Mouse (Mus musculus) ES-E14 (cell line): Measurements from ENCODE around the gene Cep44. TPM values are rescaled to one million over a fixed set of nuclear protein-coding genes. Genes with fewer than 3 reads are reported as not detected.

Experiments
- DNase-seq: peaks from one replicate; pipeline ENCODE4 v3.0.0-alpha.2; 2013; ENCODE audit warnings: low read depth, low spot score
- H3K27ac ChIP-seq: 2 replicates; pipeline ENCODE4 v1.5.1; 2012; ENCODE audit warnings: low read depth, mild to moderate bottlenecking, low read length, moderate library complexity, mixed read lengths; ENCODE audit not compliant: poor library complexity, insufficient read depth, severe bottlenecking
- H3K36me3 ChIP-seq: 2 replicates; pipeline ENCODE4 v1.6.1; 2012; ENCODE audit warnings: mild to moderate bottlenecking, low read length, moderate library complexity, mixed read lengths; ENCODE audit not compliant: control insufficient read depth, poor library complexity, insufficient read depth, severe bottlenecking
- H3K4me1 ChIP-seq, 2 experiments: fragments of 150-350 bp in 1 of 2; sonication (generic) in 1 of 2; 2 replicates each; pipeline ENCODE4 v1.6.1; 2012; ENCODE audit warnings: low read length in 2 of 2, mild to moderate bottlenecking in 1 of 2, mixed read lengths in 1 of 2; ENCODE audit not compliant: control insufficient read depth in 2 of 2, insufficient read depth in 2 of 2, poor library complexity in 1 of 2
- H3K4me3 ChIP-seq, 2 experiments: fragments of 150-350 bp in 1 of 2; sonication (generic) in 1 of 2; 2 replicates each; pipeline ENCODE4 v1.5.1; 2012; ENCODE audit warnings: low read length in 2 of 2, low read depth in 1 of 2, mild to moderate bottlenecking in 1 of 2, mixed read lengths in 1 of 2; ENCODE audit not compliant: insufficient read depth in 1 of 2, poor library complexity in 1 of 2, severe bottlenecking in 1 of 2
- H3K9ac ChIP-seq: 2 replicates; pipeline ENCODE4 v1.6.1; 2012; ENCODE audit warnings: low read depth, mild to moderate bottlenecking, low read length, mixed read lengths; ENCODE audit not compliant: poor library complexity, insufficient read depth, severe bottlenecking
- H3K9me3 ChIP-seq: fragments of 150-350 bp; sonication (generic); 2 replicates; pipeline ENCODE4 v1.6.1; 2012; ENCODE audit warnings: low read depth, mild to moderate bottlenecking, low read length; ENCODE audit not compliant: control insufficient read depth, insufficient read depth
- CHD2 ChIP-seq: IDR thresholded peaks from 2 replicates; pipeline ENCODE4 v1.6.1; 2014; ENCODE audit warnings: mild to moderate bottlenecking, low read depth, low read length, inconsistent platforms
- HCFC1 ChIP-seq: IDR thresholded peaks from 2 replicates; pipeline ENCODE4 v1.6.1; 2012; ENCODE audit warnings: low read length, inconsistent platforms, borderline replicate concordance; ENCODE audit not compliant: insufficient read depth
- MAFK ChIP-seq: IDR thresholded peaks from 2 replicates; pipeline ENCODE4 v1.6.1; 2014; ENCODE audit warnings: mild to moderate bottlenecking, low read depth, low read length, inconsistent platforms; ENCODE audit not compliant: insufficient read depth
- ZC3H11A ChIP-seq: IDR thresholded peaks from 2 replicates; pipeline ENCODE4 v1.6.1; 2012; ENCODE audit warnings: low read depth, mild to moderate bottlenecking, inconsistent platforms, low read length, borderline replicate concordance
- ZNF384 ChIP-seq: IDR thresholded peaks from 2 replicates; pipeline ENCODE4 v1.6.1; 2012; ENCODE audit warnings: low read depth, low read length, inconsistent platforms
- in situ Hi-C, 2 experiments: fragments of 600-800 bp; cut with MboI; formaldehyde crosslinking; loops; one replicate each; pipeline ENCODE4 v1.15.1; 2025; ENCODE audit warnings: low sequenced_read_pairs in 2 of 2, inconsistent platforms in 1 of 2; ENCODE audit not compliant: unreplicated experiment in 2 of 2
- total RNA-seq: library from RNA; depleted of rRNA; stranded (reverse); fragments of 300-350 nt; gene quantifications from 2 replicates; pipeline ENCODE4 v1.2.3, GENCODE M21; 2012; rRNA removed

Cep44 gene
- total RNA-seq, 1 experiment = 37.0 TPM

GRCm38 (mm10) chr8:56501911-56502310 lies 48.9 kb downstream of the Cep44 start:
- Histone ChIP-seq H3K27ac (no peak overlapping the region), H3K9me3 (no peaks in the 10 kb centered on the region), H3K9ac (no peak overlapping the region), H3K4me3 (no peak overlapping the region), H3K36me3 (no peaks in the 10 kb centered on the region), H3K4me1 (no peaks in the 10 kb centered on the region)
- in situ Hi-C loops = no loop called here
- no peak for DNase-seq
- TF ChIP-seq HCFC1 (no peak), MAFK (no peak), ZNF384 (no peak), ZC3H11A (no peak), CHD2 (no peak)

GRCm38 (mm10) chr8:56489496-56489895 lies 61.4 kb downstream of the Cep44 start:
- Histone ChIP-seq H3K9me3 (no peaks in the 10 kb centered on the region), H3K27ac (no peak overlapping the region), H3K9ac (no peak overlapping the region), H3K4me3 (no peak overlapping the region), H3K36me3 (no peaks in the 10 kb centered on the region), H3K4me1 (no peaks in the 10 kb centered on the region)
- TF ChIP-seq ZNF384 (no peak), HCFC1 (no peak), ZC3H11A (no peak), CHD2 (no peak), MAFK (no peak)
- in situ Hi-C loops = loop anchor here in 1 of 2 experiments (10.0 kb wide), 1 partner anchor 425 kb away; no protein-coding TSS in a partner anchor
- no peak for DNase-seq

- H3K4me1 ChIP-seq = no peaks in the 10 kb centered on the region
- H3K4me3 ChIP-seq = no peak overlapping the region
- no peaks in the 10 kb centered on the region for H3K9me3 ChIP-seq
- in situ Hi-C loops = loop anchor here in 1 of 2 experiments (10.0 kb wide), 1 partner anchor 421 kb away; no protein-coding TSS in a partner anchor
- no peak overlapping the region for H3K27ac ChIP-seq
- no peaks in the 10 kb centered on the region for H3K36me3 ChIP-seq
- no peak overlapping the region for H3K9ac ChIP-seq
- TF ChIP-seq HCFC1 (no peak), ZC3H11A (peak; percentile 58)
- peak; percentile 16 for DNase-seq
Measured at GRCm38 (mm10) chr8:56486006-56486405, 64.8 kb downstream of the Cep44 start.

Other genes starting within 250 kb of the Cep44 start
- 16.3 and 27.3 TPM in 2 replicates for gene Fbxo8, start within 50 bp of the Cep44 start, total RNA-seq